Mouse (Mus musculus) midbrain, postnatal 0 days (tissue): ENCODE results near the gene Bckdk. TPM values are rescaled to one million over a fixed set of nuclear protein-coding genes. Genes with fewer than 3 reads are reported as not detected.

ENCODE experiments used
- ATAC-seq: fragments of 200-750 bp; cut with Nextera tagmentation; 2 replicates; pipeline ENCODE4 v1.8.0; 2017; ENCODE audit warnings: moderate number of reproducible peaks, mild to moderate bottlenecking, moderate TSS enrichment, moderate library complexity; ENCODE audit not compliant: low FRiP score
- DNase-seq: peaks from one replicate; pipeline ENCODE4 v3.0.0-alpha.2; 2015; ENCODE audit warnings: low spot score
- H3K27ac ChIP-seq: fragments of 300-500 bp; sonication (generic); 2 replicates; pipeline ENCODE4 v1.5.1; 2014; ENCODE audit warnings: low read depth, mild to moderate bottlenecking, low read length, mixed read lengths
- H3K27me3 ChIP-seq: fragments of 300-500 bp; sonication (generic); 2 replicates; pipeline ENCODE4 v1.6.1; 2014; ENCODE audit warnings: low read length, control low read depth, mixed read lengths; ENCODE audit not compliant: insufficient read depth
- H3K36me3 ChIP-seq: fragments of 300-500 bp; sonication (generic); 2 replicates; pipeline ENCODE4 v1.6.1; 2014; ENCODE audit warnings: low read length, control low read depth, mixed read lengths; ENCODE audit not compliant: insufficient read depth
- H3K4me1 ChIP-seq: fragments of 300-500 bp; sonication (generic); 2 replicates; pipeline ENCODE4 v1.6.1; 2014; ENCODE audit warnings: mild to moderate bottlenecking, control low read depth, antibody characterized with exemption, low read length, mixed read lengths; ENCODE audit not compliant: insufficient read depth
- H3K4me2 ChIP-seq: fragments of 300-500 bp; sonication (generic); 2 replicates; pipeline ENCODE4 v1.6.1; 2014; ENCODE audit warnings: low read depth, mild to moderate bottlenecking, low read length, mixed read lengths; ENCODE audit not compliant: poor library complexity, severe bottlenecking
- H3K4me3 ChIP-seq: fragments of 300-500 bp; sonication (generic); 2 replicates; pipeline ENCODE4 v1.5.1; 2014; ENCODE audit warnings: low read depth, mild to moderate bottlenecking, low read length, moderate library complexity
- H3K9ac ChIP-seq: fragments of 300-500 bp; sonication (generic); replicated peaks from 2 replicates; pipeline ENCODE4 v1.6.1; 2014; ENCODE audit warnings: mild to moderate bottlenecking, low read length, moderate library complexity, mixed read lengths; ENCODE audit not compliant: poor library complexity, severe bottlenecking
- H3K9me3 ChIP-seq: fragments of 300-500 bp; sonication (generic); 2 replicates; pipeline ENCODE4 v1.6.1; 2016; ENCODE audit warnings: low read length, control low read depth
- CTCF ChIP-seq: IDR thresholded peaks from 2 replicates; pipeline ENCODE4 v1.5.1; 2016; ENCODE audit warnings: antibody characterized with exemption, mild to moderate bottlenecking
- WGBS: fragments of 180-500 bp; shearing (Covaris S2); extraction: QIAGEN DNeasy Blood & Tissue Kit; methylation state at CpG from one replicate; pipeline ENCODE4 v1.1.7; 2014; 5-methylcytosine and 5-hydroxymethylcytosine counted together
- polyA plus RNA-seq: library from polyadenylated mRNA; unstranded; fragments of >200 nt; fragmentation: Nextera tagmentation; extraction: Ambion mirVana; gene quantifications from 2 replicates; pipeline ENCODE4 v1.2.1, GENCODE M21; 2015
- total RNA-seq: library from RNA; depleted of rRNA; stranded (reverse); fragments of >200 nt; gene quantifications from 2 replicates; pipeline ENCODE4 v1.2.3, GENCODE M21; 2014

The Bckdk gene
- total and polyA plus RNA-seq, 2 experiments from 2014 or later: 52.7 to 77.7 TPM

DNA sequence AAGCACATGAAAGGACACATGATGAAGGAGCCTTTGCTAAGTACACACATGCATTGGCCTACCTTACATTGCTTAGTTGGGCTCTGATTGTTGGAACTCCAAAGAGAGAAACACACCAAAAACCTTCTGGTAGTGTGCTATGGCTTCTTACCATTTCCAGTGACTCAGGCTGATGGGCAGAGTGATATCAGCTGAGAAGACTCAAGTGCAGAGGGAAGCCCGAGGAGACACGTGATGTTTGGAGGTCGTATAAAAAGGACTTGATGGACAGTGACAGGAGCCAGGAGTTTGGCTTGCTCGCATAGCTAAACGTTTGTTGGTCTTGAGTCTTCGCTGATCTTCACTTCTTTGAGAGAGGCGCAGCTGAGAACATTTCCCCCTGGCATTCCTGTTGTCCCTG, 6.3 kb upstream of the Bckdk start:
- no peak for TF ChIP-seq CTCF
- ATAC-seq: no peak
- Histone ChIP-seq H3K27ac (no peak overlapping the region), H3K4me3 (no peak overlapping the region), H3K9me3 (no peaks in the 10 kb centered on the region), H3K4me2 (no peak overlapping the region), H3K9ac (no peak overlapping the region), H3K27me3 (no peaks in the 10 kb centered on the region), H3K4me1 (no peaks in the 10 kb centered on the region), H3K36me3 (peaks cover 9% of the 10 kb centered on the region; the same call in 1 of the 2 replicates)
- DNase-seq: no peak
- 91% methylated on average over 7 of the region's 7 CpGs for WGBS

DNA sequence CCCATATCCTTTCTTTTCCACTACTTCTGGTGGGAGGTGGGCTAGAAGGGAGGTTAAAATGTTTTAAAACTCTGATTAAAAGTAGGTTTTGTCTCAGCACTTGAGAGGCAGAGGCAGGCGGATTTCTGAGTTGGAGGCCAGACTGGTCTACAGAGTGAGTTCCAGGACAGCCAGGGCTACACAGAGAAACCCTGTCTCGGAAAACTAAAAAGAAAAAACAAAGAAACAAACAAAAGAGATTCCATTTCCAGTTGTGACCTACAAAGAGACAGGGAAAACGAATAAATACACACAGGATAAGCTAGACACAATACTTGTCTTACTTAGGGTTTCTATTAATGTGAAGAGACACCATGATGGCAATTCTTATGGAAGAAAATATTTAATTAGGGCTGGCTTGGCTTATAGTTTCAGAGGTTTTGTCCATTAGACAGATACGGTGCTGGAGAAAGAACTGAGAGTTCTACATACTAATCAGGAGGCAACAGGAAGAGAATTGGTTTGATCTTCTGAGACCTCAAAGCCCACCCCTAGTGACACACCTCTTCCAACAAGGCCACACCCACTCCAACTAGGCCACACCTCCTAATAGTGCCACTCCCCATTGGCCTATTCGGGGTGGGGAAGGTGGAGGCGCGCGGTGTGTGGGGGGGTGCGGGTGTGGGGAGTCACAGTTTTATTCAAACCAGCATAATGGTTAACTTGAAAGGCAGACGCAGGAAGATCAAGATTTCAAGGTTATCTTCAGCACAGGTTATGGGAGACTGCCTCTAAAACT, 5.5 kb upstream of the Bckdk start:
- 0 out of 2 replicates have a peak, but pooled peaks cover under 1% of the 10 kb centered on the region for H3K36me3 ChIP-seq
- H3K4me1 ChIP-seq: no peaks in the 10 kb centered on the region
- 39% methylated on average over 10 of the region's 10 CpGs for WGBS
- H3K9me3 ChIP-seq: no peaks in the 10 kb centered on the region
- ATAC-seq: no peak
- H3K27ac ChIP-seq: no peak overlapping the region
- no peak overlapping the region for H3K4me2 ChIP-seq
- TF ChIP-seq CTCF: no peak
- no peak for DNase-seq
- no peak overlapping the region for H3K9ac ChIP-seq
- H3K4me3 ChIP-seq: no peak overlapping the region
- H3K27me3 ChIP-seq: no peaks in the 10 kb centered on the region

DNA sequence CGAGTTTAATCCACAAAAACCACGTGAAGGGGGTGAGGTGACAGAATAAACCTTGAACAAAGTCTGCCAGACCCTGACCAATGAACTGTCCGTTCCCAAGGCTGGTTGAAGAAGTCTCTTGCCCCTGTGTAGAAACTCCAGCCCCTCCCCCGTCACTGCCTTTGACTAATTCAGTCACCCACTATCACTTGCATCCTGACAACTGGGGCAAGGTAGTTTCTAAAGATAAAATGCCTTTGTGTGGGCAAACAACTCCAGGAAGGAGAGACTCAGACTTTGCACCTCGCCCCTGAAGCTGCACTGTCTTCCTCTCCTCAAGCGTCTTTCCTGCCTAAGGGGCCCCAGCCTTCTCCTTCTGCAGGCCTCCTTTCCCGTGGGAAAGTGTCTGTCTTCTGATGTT, 3.9 kb upstream of the Bckdk start:
- peaks cover 8% of the 10 kb centered on the region; the same call in 1 of the 2 replicates for H3K4me1 ChIP-seq
- ATAC-seq: no peak
- no peak for DNase-seq

DNA sequence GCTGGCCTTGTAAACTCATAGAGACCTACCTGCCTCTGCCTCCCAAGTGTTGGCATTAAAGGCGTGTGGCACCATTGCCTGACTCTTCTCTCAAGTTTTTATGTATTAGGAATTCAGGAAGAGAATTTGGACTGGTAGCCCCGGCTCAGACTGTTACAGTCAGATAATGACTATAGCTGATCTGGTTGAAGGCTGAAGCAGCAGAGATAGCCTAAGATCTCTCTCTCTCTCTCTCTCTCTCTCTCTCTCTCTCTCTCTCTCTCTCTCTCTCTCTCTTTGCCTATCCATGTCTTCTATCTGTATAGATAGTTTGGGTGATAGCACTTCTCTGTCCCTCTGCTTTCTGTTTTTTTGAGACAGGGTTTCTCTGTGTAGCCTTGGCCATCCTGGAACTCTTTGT, 2.1 kb upstream of the Bckdk start:
- no peaks in the 10 kb centered on the region for H3K9me3 ChIP-seq
- ATAC-seq: no peak
- no peak overlapping the region for H3K9ac ChIP-seq
- H3K27ac ChIP-seq: no peak overlapping the region
- no peaks in the 10 kb centered on the region for H3K27me3 ChIP-seq
- peaks cover 8% of the 10 kb centered on the region; the same call in 1 of the 2 replicates for H3K36me3 ChIP-seq
- 85% methylated on average over 2 of the region's 2 CpGs for WGBS
- no peak for DNase-seq
- no peak overlapping the region for H3K4me2 ChIP-seq
- H3K4me1 ChIP-seq: peaks cover 12% of the 10 kb centered on the region; the same call in 1 of the 2 replicates
- no peak overlapping the region for H3K4me3 ChIP-seq
- TF ChIP-seq CTCF: no peak

More for the DNA sequence above, 3.9 kb upstream of the Bckdk start:
- TF ChIP-seq CTCF: no peak
- no peak overlapping the region for H3K9ac ChIP-seq
- WGBS: 48% methylated on average over 7 of the region's 7 CpGs
- no peak overlapping the region for H3K27ac ChIP-seq
- H3K4me2 ChIP-seq: no peak overlapping the region
- no peak overlapping the region for H3K4me3 ChIP-seq
- no peaks in the 10 kb centered on the region for H3K27me3 ChIP-seq
- no peaks in the 10 kb centered on the region for H3K36me3 ChIP-seq
- H3K9me3 ChIP-seq: no peaks in the 10 kb centered on the region

DNA sequence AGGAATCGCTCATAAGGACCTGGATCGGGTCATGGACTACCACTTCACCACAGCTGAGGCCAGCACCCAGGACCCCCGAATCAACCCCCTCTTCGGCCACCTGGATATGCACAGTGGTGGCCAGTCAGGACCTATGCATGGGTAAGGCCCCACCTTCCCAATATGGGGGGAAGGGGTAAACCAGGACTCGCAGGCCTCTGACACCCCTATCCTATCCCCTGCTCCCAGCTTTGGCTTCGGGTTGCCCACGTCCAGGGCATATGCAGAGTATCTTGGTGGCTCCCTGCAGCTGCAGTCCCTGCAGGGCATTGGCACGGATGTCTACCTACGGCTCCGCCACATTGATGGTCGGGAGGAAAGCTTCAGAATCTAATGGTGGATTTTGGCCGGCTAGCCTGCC, 4.1 kb downstream of the Bckdk start:
- DNase-seq (no peak), ATAC-seq (no peak)
- Histone ChIP-seq H3K4me3 (no peak overlapping the region), H3K4me1 (peaks cover 12% of the 10 kb centered on the region; the same call in 1 of the 2 replicates), H3K9ac (no peak overlapping the region), H3K27me3 (no peaks in the 10 kb centered on the region), H3K4me2 (no peak overlapping the region), H3K36me3 (peaks cover 27% of the 10 kb centered on the region), H3K27ac (no peak overlapping the region), H3K9me3 (no peaks in the 10 kb centered on the region)
- 96% methylated on average over 12 of the region's 12 CpGs for WGBS
- no peak for TF ChIP-seq CTCF

DNA sequence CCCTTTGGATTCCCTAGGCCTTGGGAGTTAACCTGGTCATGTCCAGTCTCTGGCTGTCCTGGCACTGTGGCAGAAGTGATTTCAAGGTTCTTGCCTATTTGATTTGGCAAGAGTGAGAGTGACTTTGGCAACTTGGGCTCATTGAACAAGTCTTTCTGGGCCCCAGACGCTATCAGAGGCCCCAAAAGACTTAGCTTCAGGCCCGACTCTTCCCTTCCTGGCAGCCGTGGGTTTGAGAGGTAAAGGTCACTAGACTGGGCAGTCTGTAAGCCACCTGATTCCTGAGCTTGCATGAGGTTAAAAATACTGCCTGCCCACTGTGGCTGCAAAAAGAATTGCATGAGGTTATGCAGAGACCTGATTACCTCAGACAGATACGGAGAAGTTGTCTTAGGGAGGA, 4.8 kb downstream of the Bckdk start:
- no peak for TF ChIP-seq CTCF
- Histone ChIP-seq H3K9me3 (no peaks in the 10 kb centered on the region), H3K4me3 (no peak overlapping the region), H3K4me2 (no peak overlapping the region), H3K9ac (no peak overlapping the region), H3K27ac (no peak overlapping the region), H3K27me3 (no peaks in the 10 kb centered on the region), H3K4me1 (peaks cover 12% of the 10 kb centered on the region; the same call in 1 of the 2 replicates), H3K36me3 (peaks cover 27% of the 10 kb centered on the region)
- no peak for ATAC-seq
- 90% methylated on average over 4 of the region's 4 CpGs for WGBS
- no peak for DNase-seq
